Mouse (Mus musculus) T-helper 1 cell (primary cell): ENCODE measurements at regions not wholly inside any gene's neighbourhood (a gene's known extent, or its start where the extent isn't known, plus 50 kb on each side); places are given as distances from the start of the nearest gene placed in this dataset.

Source experiments
- in situ Hi-C: fragments of 300-600 bp; cut with MboI, MseI; formaldehyde crosslinking; loops from one replicate; pipeline ENCODE4 v1.15.1; 2025; ENCODE audit warnings: high pct_unique_total_duplicates

- in situ Hi-C loops: no loop called here
These were observed 53.9 kb upstream of the Ptch1 start for GRCm38 (mm10) chr13:63627184-63627893.

- in situ Hi-C loops: no loop called here
These were observed 54.5 kb upstream of the Ptch1 start for GRCm38 (mm10) chr13:63627894-63628287.

- in situ Hi-C loops: no loop called here
These were observed 58.5 kb upstream of the Ptch1 start for GRCm38 (mm10) chr13:63631771-63632347.

GRCm38 (mm10) chr13:63634294-63634693 lies 60.9 kb upstream of the Ptch1 start:
- in situ Hi-C loops: no loop called here

- in situ Hi-C loops: no loop called here
These were observed 68.3 kb upstream of the Ptch1 start for GRCm38 (mm10) chr13:63641649-63642226.

- in situ Hi-C loops: no loop called here
These were observed 69.2 kb upstream of the Ptch1 start for GRCm38 (mm10) chr13:63642617-63643016.

GRCm38 (mm10) chr13:63643394-63643793 lies 70.0 kb upstream of the Ptch1 start:
- in situ Hi-C loops: no loop called here

- in situ Hi-C loops: no loop called here
These were observed 70.9 kb upstream of the Ptch1 start for GRCm38 (mm10) chr13:63644308-63644707.

GRCm38 (mm10) chr13:63649058-63649647 lies 75.8 kb upstream of the Ptch1 start:
- in situ Hi-C loops: no loop called here

GRCm38 (mm10) chr13:63654514-63654913 lies 81.1 kb upstream of the Ptch1 start:
- in situ Hi-C loops: no loop called here

- in situ Hi-C loops: no loop called here
These were observed 83.7 kb upstream of the Ptch1 start for GRCm38 (mm10) chr13:63657115-63657514.

GRCm38 (mm10) chr13:63659412-63659811 lies 86.0 kb upstream of the Ptch1 start:
- in situ Hi-C loops: no loop called here

- in situ Hi-C loops: no loop called here
These were observed 87.0 kb upstream of the Ptch1 start for GRCm38 (mm10) chr13:63660431-63660830.

GRCm38 (mm10) chr13:63668576-63668975 lies 95.2 kb upstream of the Ptch1 start:
- in situ Hi-C loops: no loop called here

GRCm38 (mm10) chr13:63669031-63669430 lies 95.6 kb upstream of the Ptch1 start:
- in situ Hi-C loops: no loop called here

- in situ Hi-C loops: no loop called here
These were observed 99.0 kb upstream of the Ptch1 start for GRCm38 (mm10) chr13:63672425-63672824.

GRCm38 (mm10) chr13:63677696-63678095 lies 104.3 kb upstream of the Ptch1 start:
- in situ Hi-C loops: no loop called here

GRCm38 (mm10) chr13:63678265-63679260 lies 105.2 kb upstream of the Ptch1 start:
- in situ Hi-C loops: no loop called here

- in situ Hi-C loops: no loop called here
These were observed 108.9 kb upstream of the Ptch1 start for GRCm38 (mm10) chr13:63682341-63682740.

GRCm38 (mm10) chr13:63691974-63692373 lies 118.6 kb upstream of the Ptch1 start:
- in situ Hi-C loops: no loop called here

- in situ Hi-C loops: no loop called here
These were observed 120.2 kb upstream of the Ptch1 start for GRCm38 (mm10) chr13:63693636-63694035.

GRCm38 (mm10) chr13:63696399-63696798 lies 118.6 kb upstream of the Ercc6l2 start:
- in situ Hi-C loops: no loop called here
